Mouse (Mus musculus) heart, postnatal 25 days (tissue): Measurements from ENCODE around the gene Fndc9. TPM values are rescaled to one million over a fixed set of nuclear protein-coding genes. Genes with fewer than 3 reads are reported as not detected.

Source experiments
- DNase-seq: peaks from one replicate; pipeline ENCODE4 v3.0.0; 2022; ENCODE audit warnings: low spot score
- intact Hi-C: fragments of 180-260 bp; cut with DNase I; formaldehyde crosslinking; loops from one replicate; pipeline ENCODE4 v1.15.1; 2025
- total RNA-seq, 2 experiments: library from RNA; stranded (reverse); gene quantifications; 2 replicates each; pipeline ENCODE4 v1.2.3; 2021

Fndc9 gene
- not detected for total RNA-seq

DNA sequence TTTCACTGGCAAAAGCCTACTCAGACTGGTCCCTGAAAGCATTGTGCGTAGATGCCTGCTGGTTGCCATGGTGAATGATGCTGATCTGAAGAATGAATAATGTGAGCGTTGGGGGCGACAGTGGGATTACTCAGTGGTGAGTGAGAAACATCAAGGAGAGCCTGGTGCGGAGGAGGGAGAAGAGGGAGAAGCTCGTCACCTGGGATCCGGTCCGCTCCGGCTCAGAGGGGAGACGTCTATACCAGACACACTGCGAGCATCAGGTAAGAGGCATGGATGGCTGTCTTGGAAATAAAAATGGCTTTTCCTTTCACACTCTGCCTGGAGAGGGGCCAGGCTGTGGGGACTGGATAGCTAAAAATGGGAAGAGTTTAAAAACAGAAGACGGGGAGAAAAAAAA is at the start of gene Fndc9:
Fndc9 (plus strand) TSS at position 198 of the 400 bp plus-strand sequence.
- DNase-seq = no peak
- intact Hi-C loops = no loop called here

- intact Hi-C loops = no loop called here
Observed at GRCm38 (mm10) chr11:46188283-46188682, 47.0 kb upstream of the Fndc9 start.

DNA sequence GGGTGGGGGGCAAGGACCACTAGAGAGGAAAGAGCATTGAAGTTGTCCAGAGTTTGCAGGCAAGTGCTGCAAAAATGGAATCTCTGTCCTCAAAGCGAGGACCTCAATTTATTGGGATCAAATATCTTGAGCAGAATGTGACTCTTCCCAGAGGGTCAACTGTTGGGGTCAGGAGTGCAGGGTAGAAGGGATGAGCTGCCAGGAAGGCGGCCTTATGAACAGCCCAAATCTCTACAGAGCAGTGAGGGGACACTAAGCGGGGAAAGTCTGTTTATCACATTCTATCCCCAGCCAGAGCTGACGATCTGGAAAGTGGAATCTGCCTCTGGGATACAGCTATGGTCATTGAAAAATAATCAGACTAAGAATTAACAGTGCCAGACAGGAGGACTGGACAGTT is 41.2 kb upstream of the Fndc9 start:
- no peak for DNase-seq
- intact Hi-C loops = no loop called here

More at GRCm38 (mm10) chr11:46188283-46188682, 47.0 kb upstream of the Fndc9 start:
- DNase-seq = no peak

GRCm38 (mm10) chr11:46200664-46201063 is 34.7 kb upstream of the Fndc9 start:
- intact Hi-C loops = no loop called here
- DNase-seq = no peak

DNA sequence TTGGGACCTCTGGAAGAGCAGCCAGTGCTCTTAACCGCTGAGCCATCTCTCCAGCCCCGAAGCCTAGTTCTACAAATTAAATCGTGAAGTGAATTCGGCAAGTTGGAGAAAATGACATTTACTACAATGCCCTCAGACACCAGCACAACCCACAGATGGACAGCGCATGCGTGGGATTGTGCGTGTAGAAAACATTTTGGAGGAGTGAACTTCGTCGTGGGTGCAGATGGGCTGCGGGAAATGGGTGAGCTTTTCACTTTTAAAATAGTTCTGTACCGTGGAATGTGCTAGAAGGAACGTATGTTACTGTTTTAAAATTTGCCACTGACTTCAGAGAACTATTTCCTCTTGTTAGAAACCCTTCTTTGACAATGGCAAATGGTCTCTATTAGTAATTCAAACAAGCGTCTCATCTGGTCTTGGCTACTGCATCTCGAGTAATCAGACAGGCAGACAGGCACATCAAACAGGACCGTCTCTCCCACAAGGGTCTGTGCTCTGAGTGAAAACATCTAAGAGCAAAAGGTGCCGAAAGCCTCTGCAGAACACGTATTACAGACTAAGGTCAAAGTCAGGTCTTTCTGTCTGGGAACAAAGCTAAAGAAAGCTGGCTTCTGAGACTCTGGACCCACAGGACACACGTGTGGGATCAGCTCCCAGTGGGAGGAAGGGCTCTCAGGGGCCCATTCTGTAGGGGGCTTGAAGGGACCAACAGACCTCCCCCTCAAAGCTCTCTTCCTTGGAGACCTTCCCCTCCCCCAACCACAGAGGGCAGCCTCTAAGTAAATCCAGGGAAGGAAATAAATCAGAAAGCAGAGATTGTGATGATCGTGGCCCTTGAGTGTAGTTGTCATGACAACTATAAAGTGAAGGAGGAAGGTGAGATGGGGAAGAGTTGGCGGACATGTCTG is 33.4 kb upstream of the Fndc9 start:
- intact Hi-C loops = no loop called here

GRCm38 (mm10) chr11:46202547-46202887 is 32.8 kb upstream of the Fndc9 start:
- intact Hi-C loops = no loop called here
- no peak for DNase-seq

More for the DNA sequence above, 33.4 kb upstream of the Fndc9 start:
- no peak for DNase-seq

- no peak for DNase-seq
- intact Hi-C loops = no loop called here
Observed at GRCm38 (mm10) chr11:46204841-46205240, 30.5 kb upstream of the Fndc9 start.

DNA sequence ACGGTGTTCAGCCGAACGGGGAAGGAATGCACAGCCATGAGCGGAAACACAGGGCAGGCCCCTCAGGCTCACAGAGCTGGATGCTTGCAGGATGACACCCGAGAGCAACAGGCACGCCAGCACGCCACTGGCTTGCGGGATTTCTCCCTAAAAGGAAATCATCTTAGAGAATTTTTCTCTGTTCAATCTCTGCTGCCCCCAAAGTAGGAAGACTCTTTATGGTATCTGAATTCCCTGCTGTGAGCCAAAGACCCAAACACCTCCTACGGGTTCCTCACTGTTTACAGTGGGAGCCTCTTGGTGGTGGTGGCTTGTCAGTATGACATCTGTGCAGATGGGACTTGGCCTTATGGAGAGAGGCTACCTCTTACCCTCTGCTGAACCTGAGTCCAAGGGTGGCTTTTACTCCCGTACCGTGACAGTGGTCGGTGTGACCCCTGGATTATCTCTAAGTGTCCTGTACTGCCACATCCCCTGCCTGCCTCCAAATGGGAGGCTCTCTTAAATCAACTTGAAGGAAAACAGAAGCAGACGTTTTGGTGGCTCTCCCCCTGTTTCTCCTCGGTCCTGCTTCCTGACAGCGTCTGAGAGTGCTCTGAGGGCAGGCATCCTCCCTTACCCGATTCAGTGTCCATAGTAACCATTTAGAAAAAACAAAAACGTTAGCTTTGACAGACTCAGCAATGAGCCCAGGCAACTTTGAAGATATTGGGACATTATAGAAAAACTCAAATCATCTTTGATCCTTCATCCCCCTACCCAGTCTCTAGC is 29.5 kb upstream of the Fndc9 start:
- no peak for DNase-seq
- intact Hi-C loops = no loop called here

- intact Hi-C loops = no loop called here
- DNase-seq = no peak
Observed at GRCm38 (mm10) chr11:46209884-46210283, 25.4 kb upstream of the Fndc9 start.

DNA sequence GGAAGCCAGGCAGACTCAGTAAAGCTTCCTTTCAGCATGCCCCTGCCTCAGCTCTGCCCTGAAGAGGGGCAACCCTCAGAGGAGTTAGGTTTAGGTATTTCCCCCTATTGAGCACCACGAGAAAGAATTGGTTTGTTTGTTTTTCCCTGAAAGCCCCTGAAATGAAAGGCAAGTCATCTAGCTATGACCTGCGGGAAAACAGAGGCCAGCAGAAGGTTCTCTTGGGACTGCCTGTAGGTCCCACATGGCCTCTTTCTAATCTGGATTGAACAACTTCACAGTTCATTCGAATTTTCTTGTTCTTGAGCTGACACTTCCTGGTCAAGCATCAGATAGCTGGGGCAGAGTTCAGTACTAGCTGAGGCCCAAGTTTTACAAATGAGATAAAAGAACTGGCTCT is 23.5 kb upstream of the Fndc9 start:
- intact Hi-C loops = no loop called here
- DNase-seq = no peak

- DNase-seq = no peak
- intact Hi-C loops = loop anchor here (2.0 kb wide), 2 partner anchors 85 to 161 kb away; partner anchors contain the start of gene Gm12166
Observed at GRCm38 (mm10) chr11:46213844-46214243, 21.5 kb upstream of the Fndc9 start.

DNA sequence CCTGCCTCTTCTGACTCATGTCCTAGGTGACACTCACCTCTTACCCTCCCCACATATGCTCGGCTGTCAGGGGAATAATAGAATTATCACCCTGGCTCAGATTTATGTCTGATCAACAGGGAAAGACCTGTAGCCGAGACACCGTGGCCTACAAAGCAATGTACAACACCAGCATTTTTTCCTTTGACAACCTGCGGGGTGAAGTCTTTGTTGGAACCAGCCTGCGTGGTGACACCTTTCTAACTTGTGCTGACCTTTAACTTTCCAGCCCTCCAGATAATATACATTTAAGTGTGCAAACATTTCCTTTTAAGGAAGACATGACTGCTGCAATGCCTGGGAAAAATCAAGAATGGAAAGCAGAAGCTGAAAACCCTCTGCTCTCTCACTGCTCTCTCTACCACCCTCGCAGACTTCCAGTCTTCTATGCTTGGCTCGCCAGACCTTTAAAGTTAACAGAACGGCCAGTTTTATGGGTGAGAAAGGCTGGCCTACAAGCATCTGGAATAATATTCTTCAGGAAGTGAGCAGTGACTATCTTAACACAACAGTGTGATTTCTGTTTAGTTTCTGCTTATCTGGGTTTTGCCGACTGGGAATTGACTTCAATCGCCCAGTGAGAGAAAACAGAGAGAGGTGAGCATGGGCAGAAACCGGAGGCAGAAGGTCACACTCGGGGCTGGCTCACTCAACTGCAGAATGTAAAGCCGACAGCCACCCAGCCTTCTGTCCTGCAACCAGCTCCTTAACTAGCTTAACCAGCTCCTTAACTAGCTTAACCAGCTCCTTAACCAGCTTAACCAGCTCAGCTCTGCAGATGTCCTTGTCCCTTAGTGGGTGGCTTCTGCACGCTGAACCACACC is 20.7 kb upstream of the Fndc9 start:
- intact Hi-C loops = loop anchor here (2.0 to 5.0 kb wide), 5 partner anchors 86 to 272 kb away; partner anchors contain the start of genes Gm12166, Lsm11 and Thg1l
- DNase-seq = no peak

- intact Hi-C loops = loop anchor here (2.0 to 5.0 kb wide), 5 partner anchors 87 to 273 kb away; partner anchors contain the start of genes Gm12166, Lsm11 and Thg1l
Observed at GRCm38 (mm10) chr11:46215354-46215753, 20.0 kb upstream of the Fndc9 start.

GRCm38 (mm10) chr11:46216669-46217068 is 18.7 kb upstream of the Fndc9 start:
- no peak for DNase-seq
- intact Hi-C loops = loop anchor here (5.0 kb wide), 3 partner anchors 199 to 274 kb away; partner anchors contain the start of genes Lsm11 and Thg1l

More at GRCm38 (mm10) chr11:46215354-46215753, 20.0 kb upstream of the Fndc9 start:
- peak; percentile 15 for DNase-seq

DNA sequence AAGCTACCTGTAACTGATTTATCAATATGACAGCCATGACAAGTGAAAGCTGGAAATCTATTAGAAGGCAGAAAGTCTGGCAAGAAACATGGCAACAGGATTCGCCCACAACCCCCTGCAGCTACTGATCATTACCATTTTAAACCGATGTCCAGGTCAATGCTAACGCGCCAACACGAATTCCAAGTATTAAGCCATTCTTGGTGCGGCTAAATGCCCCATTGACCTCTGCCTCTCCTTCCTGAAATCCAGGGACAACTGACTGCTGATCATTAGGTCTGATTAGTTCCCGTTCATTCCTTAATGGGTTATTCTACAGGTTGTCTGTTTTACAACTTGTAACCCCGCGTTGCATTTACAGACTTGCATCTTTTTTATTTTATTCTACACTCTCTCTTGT is 17.6 kb upstream of the Fndc9 start:
- DNase-seq = no peak
- intact Hi-C loops = loop anchor here (5.0 kb wide), 3 partner anchors 200 to 275 kb away; partner anchors contain the start of genes Lsm11 and Thg1l

GRCm38 (mm10) chr11:46218584-46218983 is 16.7 kb upstream of the Fndc9 start:
- intact Hi-C loops = loop anchor here (5.0 kb wide), 3 partner anchors 201 to 276 kb away; partner anchors contain the start of genes Lsm11 and Thg1l
- DNase-seq = no peak

- intact Hi-C loops = loop anchor here (5.0 kb wide), 3 partner anchors 202 to 277 kb away; partner anchors contain the start of genes Lsm11 and Thg1l
- DNase-seq = no peak
Observed at GRCm38 (mm10) chr11:46219380-46219779, 16.0 kb upstream of the Fndc9 start.

- DNase-seq = no peak
- intact Hi-C loops = no loop called here
Observed at GRCm38 (mm10) chr11:46220211-46220610, 15.1 kb upstream of the Fndc9 start.

- intact Hi-C loops = no loop called here
- DNase-seq = no peak
Observed at GRCm38 (mm10) chr11:46223575-46223974, 11.8 kb upstream of the Fndc9 start.
